Mouse (Mus musculus) gastrocnemius, postnatal 10 days (tissue): Measurements from ENCODE around the gene Myb. TPM values are rescaled to one million over a fixed set of nuclear protein-coding genes. Genes with fewer than 3 reads are reported as not detected.

Experiments
- DNase-seq: peaks from one replicate; pipeline ENCODE4 v3.0.0; 2021; ENCODE audit warnings: mixed read lengths
- total RNA-seq, 2 experiments: library from RNA; stranded (reverse); gene quantifications; 2 replicates each; pipeline ENCODE4 v1.2.3; 2021

The Myb gene
- total RNA-seq, 2 experiments from 2014 or later = 0.82 to 2.6 TPM

- no peak for DNase-seq
Observed at GRCm38 (mm10) chr10:21077151-21077719, 83.5 kb downstream of the Myb start.

GRCm38 (mm10) chr10:21076731-21077130, 84.1 kb downstream of the Myb start:
- DNase-seq = no peak

GRCm38 (mm10) chr10:21076137-21076536, 84.6 kb downstream of the Myb start:
- DNase-seq = no peak

Other genes with a start within 250 kb of the Myb start
- gene Ahi1, start 208.4 kb downstream of the Myb start, total RNA-seq = 1 to 10 TPM; 2.2 to 3.6 TPM
- gene Hbs1l, start 135.0 kb upstream of the Myb start, total RNA-seq = 10 to 100 TPM; 57.0 to 57.7 TPM
- under 1 TPM in 1 of 2 experiments, not detected in 1; 0.29 TPM for gene Aldh8a1, start 216.3 kb upstream of the Myb start, total RNA-seq